15 mouse cellular contexts compared by ENCODE assay signal in genomic region chr1:71896141-71896725, GRCm38 (mm10).
A peak's percentile ranks its signal among the peaks of the same experiment; 100 is the strongest.
DNase-seq lines count a peak whose midpoint lies in the region; ATAC-seq lines count a peak whose summit lies in the region.
"Had no signal": no experiment of that assay in that cellular context is flagged by ENCODE, and none has a peak within 500 bp of the region (broad histone marks: within the 10 kb centered on the region; RNA-seq: fewer than 3 reads in every experiment).

No protein-coding gene starts in this region.

- no peak overlapping the region for H3K4me3 ChIP-seq in embryonic facial prominence, embryonic 12.5 days
- no peak overlapping the region for H3K4me3 ChIP-seq in heart, embryonic 11.5 days (ENCODE audit: low read depth, low read length)
- H3K4me3 ChIP-seq in limb, embryonic 15.5 days = no peak overlapping the region
- H3K4me3 ChIP-seq: megakaryocyte, embryonic 14.5 days; stomach, embryonic 15.5 days had no signal

- no peaks in the 10 kb centered on the region for H3K36me3 ChIP-seq in embryonic facial prominence, embryonic 12.5 days
- no peaks in the 10 kb centered on the region for H3K36me3 ChIP-seq in heart, embryonic 11.5 days (ENCODE audit: control insufficient read depth, insufficient read depth, low read length)
- H3K36me3 ChIP-seq in limb, embryonic 15.5 days = no peaks in the 10 kb centered on the region
- H3K36me3 ChIP-seq: stomach, embryonic 15.5 days had no signal

- DNase-seq in kidney, adult 9 months = peak; percentile 17
- no peak for DNase-seq in kidney, postnatal 4 days
- DNase-seq in thymus, postnatal 4 days = no peak
- no peak for DNase-seq in urinary bladder, postnatal 36 days (ENCODE audit: low spot score in 2 of 2)
- DNase-seq: adrenal gland, postnatal 25 days; cerebellum, adult 11 months; layer of hippocampus, postnatal 36 days; lung, embryonic 14.5 days; thymus, postnatal 36 days had no signal

- H3K27me3 ChIP-seq in embryonic facial prominence, embryonic 12.5 days = no peaks in the 10 kb centered on the region
- no peaks in the 10 kb centered on the region for H3K27me3 ChIP-seq in heart, embryonic 11.5 days (ENCODE audit: control insufficient read depth, insufficient read depth, low read length)
- no peaks in the 10 kb centered on the region for H3K27me3 ChIP-seq in limb, embryonic 15.5 days
- H3K27me3 ChIP-seq: megakaryocyte, embryonic 14.5 days; stomach, embryonic 15.5 days had no signal

- no peaks in the 10 kb centered on the region for H3K9me3 ChIP-seq in embryonic facial prominence, embryonic 12.5 days
- H3K9me3 ChIP-seq in heart, embryonic 11.5 days (replicated peaks; ENCODE audit: control insufficient read depth, low read length) = no peaks in the 10 kb centered on the region
- H3K9me3 ChIP-seq in limb, embryonic 15.5 days = no peaks in the 10 kb centered on the region
- H3K9me3 ChIP-seq: stomach, embryonic 15.5 days had no signal

- peak overlapping the region; percentile 23; the same call in 1 of the 2 replicates for H3K27ac ChIP-seq in embryonic facial prominence, embryonic 12.5 days
- 0 out of 2 replicates have a peak overlapping the region, but pooled peaks have one; percentile 29 for H3K27ac ChIP-seq in heart, embryonic 11.5 days (ENCODE audit: low read depth, low read length)
- peak overlapping the region; percentile 63; the same call in 1 of the 2 replicates for H3K27ac ChIP-seq in limb, embryonic 15.5 days
- H3K27ac ChIP-seq: stomach, embryonic 15.5 days had no signal

- H3K4me2 ChIP-seq in embryonic facial prominence, embryonic 12.5 days (replicated peaks) = no peak overlapping the region
- no peak overlapping the region for H3K4me2 ChIP-seq in heart, embryonic 11.5 days
- no peak overlapping the region for H3K4me2 ChIP-seq in limb, embryonic 15.5 days
- H3K4me2 ChIP-seq: lung, embryonic 14.5 days; stomach, embryonic 15.5 days had no signal

- H3K4me1 ChIP-seq in embryonic facial prominence, embryonic 12.5 days = peaks cover 15% of the 10 kb centered on the region; the same call in 1 of the 2 replicates
- peaks cover 16% of the 10 kb centered on the region for H3K4me1 ChIP-seq in heart, embryonic 11.5 days (ENCODE audit: control insufficient read depth, insufficient read depth, low read length)
- H3K4me1 ChIP-seq in limb, embryonic 15.5 days = peaks cover 18% of the 10 kb centered on the region
- H3K4me1 ChIP-seq: megakaryocyte, embryonic 14.5 days; stomach, embryonic 15.5 days had no signal

- 57% methylated on average over 11 of the region's 11 CpGs for WGBS in embryonic facial prominence, embryonic 12.5 days
- WGBS in heart, embryonic 11.5 days (ENCODE audit: insufficient replicate concordance) = 63% methylated on average over 11 of the region's 11 CpGs
- 44% methylated on average over 11 of the region's 11 CpGs for WGBS in limb, embryonic 15.5 days

- no peak overlapping the region for H3K9ac ChIP-seq in embryonic facial prominence, embryonic 12.5 days
- H3K9ac ChIP-seq in heart, embryonic 11.5 days (ENCODE audit: low read depth, low read length) = no peak overlapping the region
- no peak overlapping the region for H3K9ac ChIP-seq in limb, embryonic 15.5 days
- H3K9ac ChIP-seq: lung, embryonic 14.5 days; stomach, embryonic 15.5 days had no signal

- no peak for ATAC-seq in embryonic facial prominence, embryonic 12.5 days (ENCODE audit: insufficient number of reproducible peaks, insufficient read depth, low FRiP score, low TSS enrichment)
- ATAC-seq in heart, embryonic 11.5 days (replicated peaks; ENCODE audit: insufficient number of reproducible peaks, low FRiP score, low TSS enrichment) = no peak
- ATAC-seq in limb, embryonic 15.5 days (ENCODE audit: insufficient number of reproducible peaks, low FRiP score, low TSS enrichment, low read depth) = no peak
- ATAC-seq: intestine, postnatal 0 days had no signal
